Mouse (Mus musculus): ENCODE measurements around the gene Htr2a.

Gene Htr2a

GRCm38 (mm10) chr14:74733397-74733796, 92.8 kb downstream of the Htr2a start:
- H3K36me3 ChIP-seq (ENCODE audit: control insufficient read depth, insufficient read depth, low read length, poor library complexity, severe bottlenecking): peaks cover 4% of the 10 kb centered on the region
- no peak for DNase-seq (ENCODE audit: low read depth, low spot score)
- H3K27me3 ChIP-seq (ENCODE audit: control insufficient read depth, insufficient read depth, low read length, poor library complexity, severe bottlenecking): no peaks in the 10 kb centered on the region

GRCm38 (mm10) chr14:74735471-74735870, 94.8 kb downstream of the Htr2a start:
- DNase-seq (ENCODE audit: low read depth, low spot score): no peak
- H3K27me3 ChIP-seq (ENCODE audit: control insufficient read depth, insufficient read depth, low read length, poor library complexity, severe bottlenecking): no peaks in the 10 kb centered on the region
- peaks cover 10% of the 10 kb centered on the region for H3K36me3 ChIP-seq (ENCODE audit: control insufficient read depth, insufficient read depth, low read length, poor library complexity, severe bottlenecking)

GRCm38 (mm10) chr14:74736850-74737249, 96.2 kb downstream of the Htr2a start:
- DNase-seq (ENCODE audit: low read depth, low spot score): no peak
- Histone ChIP-seq H3K36me3 (ENCODE audit: control insufficient read depth, insufficient read depth, low read length, poor library complexity, severe bottlenecking) (peaks cover 12% of the 10 kb centered on the region), H3K27me3 (ENCODE audit: control insufficient read depth, insufficient read depth, low read length, poor library complexity, severe bottlenecking) (no peaks in the 10 kb centered on the region)

All from splenic B cell, adult 2 months (primary cell).